Mouse (Mus musculus): ENCODE measurements around the gene Ttll6.

Ttll6 gene

DNA sequence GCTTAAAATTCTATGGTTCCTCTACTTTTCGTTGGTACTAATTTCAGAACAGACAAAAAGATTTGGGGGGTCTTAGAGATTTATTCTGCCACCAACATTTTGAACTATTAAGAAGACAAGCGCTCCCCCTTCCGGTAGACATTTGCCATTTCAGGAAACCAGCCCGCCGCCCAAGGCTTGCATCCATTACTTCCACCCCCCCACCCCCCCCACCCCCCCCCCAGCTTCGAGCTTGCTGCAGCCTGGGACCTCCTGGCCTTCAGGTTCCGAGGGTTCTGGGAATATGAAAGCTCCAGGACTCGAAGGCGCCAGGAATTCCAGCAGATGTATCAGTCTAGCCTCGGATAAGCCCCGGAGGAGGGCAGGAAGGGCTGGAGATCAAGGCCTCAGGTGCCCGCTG is 65.1 kb downstream of the Ttll6 start:
- DNase-seq: peak; percentile 61

- DNase-seq: peak; percentile 12
These were observed 65.8 kb downstream of the Ttll6 start for GRCm38 (mm10) chr11:96199181-96200086.

GRCm38 (mm10) chr11:96200183-96200655 is 66.6 kb downstream of the Ttll6 start:
- peak; percentile 11 for DNase-seq

DNA sequence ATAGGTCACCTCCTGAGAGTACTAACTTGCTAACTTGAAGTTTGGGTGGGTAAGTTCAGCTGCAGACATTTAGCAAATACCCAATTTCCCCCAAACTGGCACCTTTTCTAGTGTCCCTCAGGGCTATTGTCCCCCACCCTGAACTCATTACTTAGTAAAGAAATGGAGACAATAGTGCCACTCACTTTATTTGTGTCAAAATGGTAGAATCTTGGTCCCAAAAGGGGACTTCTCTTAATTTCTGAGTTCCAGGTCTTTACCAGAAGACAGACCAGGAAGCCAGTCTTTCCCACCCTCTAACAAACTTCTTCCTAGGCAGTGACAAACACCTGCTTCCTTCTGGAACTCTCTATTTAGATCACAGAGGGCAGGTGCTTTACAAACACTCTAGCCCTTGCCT is 68.2 kb downstream of the Ttll6 start:
- no peak for DNase-seq

DNA sequence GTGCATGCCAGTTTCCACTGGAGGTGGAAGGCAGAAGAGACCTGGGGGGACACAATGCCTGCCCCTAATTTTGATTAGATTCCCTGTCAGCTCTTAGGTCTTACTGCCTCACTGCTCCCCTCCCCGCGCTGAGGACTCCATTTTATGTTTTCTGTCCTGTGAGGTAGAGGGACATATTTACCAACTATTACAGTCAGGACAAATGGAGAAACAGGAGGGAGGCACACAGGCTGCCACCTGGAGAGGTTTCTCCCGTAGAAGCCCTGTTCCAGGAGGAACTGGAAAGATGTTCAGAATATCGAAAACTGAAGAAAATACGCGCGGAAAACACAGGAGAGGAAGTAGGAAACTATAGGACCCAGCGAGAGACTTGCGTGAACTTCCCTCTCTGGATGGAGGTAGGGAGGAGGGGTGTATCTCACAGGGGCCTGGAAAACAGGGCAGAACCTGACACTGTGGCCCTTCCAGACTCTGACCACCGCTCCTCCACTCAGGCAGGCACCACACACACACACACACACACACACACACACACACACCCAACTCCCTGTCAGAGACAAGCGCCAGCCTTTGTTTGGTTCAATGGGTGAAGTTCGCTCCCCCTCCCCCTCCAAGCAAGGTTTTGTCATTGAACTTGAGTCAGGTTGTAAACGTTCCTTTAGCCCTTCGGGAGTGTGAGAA is 69.0 kb downstream of the Ttll6 start:
- DNase-seq: no peak

DNA sequence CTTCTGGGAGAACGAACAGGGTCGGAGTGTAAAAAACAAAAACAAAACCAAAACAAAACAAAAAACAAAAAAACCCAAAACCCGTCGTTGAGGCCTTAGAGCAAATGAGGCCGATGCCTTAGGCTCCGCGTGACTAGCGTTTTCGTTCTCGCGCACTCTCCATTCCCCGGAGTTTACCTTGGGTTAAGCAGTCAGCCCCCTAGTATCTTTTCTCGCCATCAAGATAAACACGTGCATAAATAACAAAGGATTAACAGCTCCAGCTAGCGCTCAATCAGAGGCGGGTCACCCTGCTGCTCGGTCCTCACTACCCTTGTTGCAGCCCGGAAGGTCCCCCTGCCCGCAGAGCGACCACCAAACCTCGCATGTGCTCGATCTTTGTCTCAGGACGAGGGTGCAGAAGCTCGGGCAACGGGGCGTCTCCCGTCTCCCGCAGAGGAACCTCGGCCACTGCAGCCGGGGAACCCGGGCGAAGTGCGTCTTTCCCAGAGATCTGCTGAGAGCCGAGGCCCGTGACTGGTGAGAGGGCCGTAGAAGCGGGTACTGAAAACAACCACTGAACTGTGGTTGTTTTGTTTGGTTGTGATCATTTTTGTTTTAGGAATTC is 69.7 kb downstream of the Ttll6 start:
- DNase-seq: peak; percentile 13

DNA sequence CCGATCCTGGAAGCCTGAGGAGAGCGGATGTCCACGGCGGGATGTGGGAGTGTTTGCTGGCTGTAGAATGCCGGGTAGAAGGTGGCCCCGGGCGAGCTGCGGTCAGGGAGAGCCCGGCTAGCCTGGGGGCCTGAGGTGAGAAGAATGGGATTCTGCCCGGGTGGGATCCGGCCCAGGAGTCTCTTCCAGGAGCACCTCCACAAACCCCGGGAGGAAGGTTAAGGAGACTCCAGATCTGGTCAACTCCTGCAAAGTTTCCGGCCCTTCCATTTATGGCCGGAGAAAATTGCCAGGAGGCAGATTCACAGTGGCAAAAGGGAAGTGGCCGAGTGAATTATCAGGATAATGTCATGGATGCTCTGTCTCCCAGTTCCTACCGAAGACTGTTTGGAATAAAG is 70.2 kb downstream of the Ttll6 start:
- DNase-seq: peak; percentile 9

DNA sequence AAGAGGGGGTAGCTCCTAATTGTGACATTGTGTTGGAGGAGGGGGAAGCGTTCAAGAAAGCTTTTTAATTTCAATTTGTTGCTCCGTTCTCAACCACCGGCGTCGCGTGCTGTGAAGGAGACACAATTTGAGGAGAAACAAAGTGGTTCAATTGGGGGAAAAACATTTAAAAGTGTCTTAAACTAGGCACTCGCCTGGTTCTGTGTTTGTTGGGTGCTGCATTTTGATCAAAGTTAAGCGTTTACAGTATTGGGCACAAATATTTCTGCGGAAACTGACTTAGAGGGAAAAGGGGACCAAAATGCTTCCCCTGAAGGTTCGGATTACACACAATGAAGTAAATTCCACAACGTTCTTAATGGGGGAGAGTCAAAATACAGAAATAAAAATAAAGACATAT is 70.8 kb downstream of the Ttll6 start:
- no peak for DNase-seq

DNA sequence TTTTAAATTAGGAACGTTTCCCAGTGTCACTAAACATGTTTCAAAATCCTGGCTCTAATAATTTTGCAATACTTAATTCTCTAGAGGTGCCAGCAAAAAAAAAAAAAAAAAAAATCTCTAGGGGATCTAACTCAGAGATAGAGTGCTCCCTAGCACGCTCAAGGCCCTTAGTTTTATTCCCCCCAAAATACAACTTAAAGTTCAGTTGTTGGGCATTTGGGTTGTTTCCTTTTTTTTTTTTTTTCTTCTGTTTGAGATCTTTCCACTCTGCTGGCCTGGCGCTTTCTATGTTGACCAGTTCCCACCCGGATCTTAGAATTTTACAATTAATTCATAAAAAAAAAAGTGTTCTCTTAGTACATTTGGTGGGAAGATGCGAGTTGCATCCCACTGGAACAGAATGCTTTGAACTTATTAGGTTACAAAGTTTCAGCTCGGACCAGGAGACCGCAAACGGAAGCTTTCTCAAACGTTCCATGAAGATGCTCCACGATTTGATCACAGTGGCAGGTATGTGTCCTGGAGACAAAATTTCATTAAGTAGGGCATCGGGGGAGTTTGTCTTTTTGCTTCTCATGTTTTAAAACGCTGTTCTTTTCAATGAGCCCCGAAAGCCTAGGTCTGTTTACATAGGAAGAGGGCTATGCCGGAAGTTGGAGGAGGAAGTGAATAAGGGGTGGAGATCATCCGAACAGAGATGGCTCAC is 72.0 kb downstream of the Ttll6 start:
- DNase-seq: no peak

All from thymus, postnatal 4 days (tissue).